Mouse (Mus musculus): ENCODE measurements around the gene Rgs11.
"Not testable (repeated sequence)": the region's sequence is repeated elsewhere in the genome, so short reads cannot be mapped to it uniquely, and the experiment has no call there.

Rgs11 gene

GRCm38 (mm10) chr17:26202737-26203136, at the start of gene Rgs11:
Gene Rgs11, plus strand, starts transcription at chr17:26202951.
- peak; percentile 66 for DNase-seq (ENCODE audit: low read depth, low spot score)

GRCm38 (mm10) chr17:26162736-26163135, 40.0 kb upstream of the Rgs11 start:
- no peak for DNase-seq (ENCODE audit: low read depth, low spot score)

- DNase-seq (ENCODE audit: low read depth, low spot score), result peak; percentile 75
Observed at GRCm38 (mm10) chr17:26168039-26168438, 34.7 kb upstream of the Rgs11 start.

- DNase-seq (ENCODE audit: low read depth, low spot score), result not testable (repeated sequence)
Observed at GRCm38 (mm10) chr17:26175248-26175647, 27.5 kb upstream of the Rgs11 start.

GRCm38 (mm10) chr17:26178611-26179010, 24.1 kb upstream of the Rgs11 start:
- DNase-seq (ENCODE audit: low read depth, low spot score), result no peak

- DNase-seq (ENCODE audit: low read depth, low spot score), result no peak
Observed at GRCm38 (mm10) chr17:26181179-26181578, 21.6 kb upstream of the Rgs11 start.

- DNase-seq (ENCODE audit: low read depth, low spot score), result no peak
Observed at GRCm38 (mm10) chr17:26187592-26187991, 15.2 kb upstream of the Rgs11 start.

GRCm38 (mm10) chr17:26188091-26188805, 14.5 kb upstream of the Rgs11 start:
- no peak for DNase-seq (ENCODE audit: low read depth, low spot score)

- peak; percentile 49 for DNase-seq (ENCODE audit: low read depth, low spot score)
Observed at GRCm38 (mm10) chr17:26191486-26191885, 11.3 kb upstream of the Rgs11 start.

GRCm38 (mm10) chr17:26192481-26193190, 10.1 kb upstream of the Rgs11 start:
- no peak for DNase-seq (ENCODE audit: low read depth, low spot score)

- no peak for DNase-seq (ENCODE audit: low read depth, low spot score)
Observed at GRCm38 (mm10) chr17:26198892-26199291, 3.9 kb upstream of the Rgs11 start, which contains the start of gene Pdia2. Gene Pdia2, minus strand, starts transcription at chr17:26199087.

GRCm38 (mm10) chr17:26200831-26201705, 1.7 kb upstream of the Rgs11 start:
- DNase-seq (ENCODE audit: low read depth, low spot score), result peak; percentile 20

- no peak for DNase-seq (ENCODE audit: low read depth, low spot score)
Observed at GRCm38 (mm10) chr17:26201998-26202397, 753 bp upstream of the Rgs11 start.

GRCm38 (mm10) chr17:26203321-26203811, 615 bp downstream of the Rgs11 start:
- peak; percentile 57 for DNase-seq (ENCODE audit: low read depth, low spot score)

- DNase-seq (ENCODE audit: low read depth, low spot score), result no peak
Observed at GRCm38 (mm10) chr17:26204766-26205165, 2.0 kb downstream of the Rgs11 start.

- DNase-seq (ENCODE audit: low read depth, low spot score), result no peak
Observed at GRCm38 (mm10) chr17:26206392-26206791, 3.6 kb downstream of the Rgs11 start.

GRCm38 (mm10) chr17:26207686-26208085, 4.9 kb downstream of the Rgs11 start, which contains the start of gene Arhgdig:
Gene Arhgdig, minus strand, starts transcription at chr17:26207786.
- DNase-seq (ENCODE audit: low read depth, low spot score), result no peak

- DNase-seq (ENCODE audit: low read depth, low spot score), result no peak
Observed at GRCm38 (mm10) chr17:26212241-26212640, 9.5 kb downstream of the Rgs11 start.

- no peak for DNase-seq (ENCODE audit: low read depth, low spot score)
Observed at GRCm38 (mm10) chr17:26212681-26213080, 9.9 kb downstream of the Rgs11 start.

- DNase-seq (ENCODE audit: low read depth, low spot score), result no peak
Observed at GRCm38 (mm10) chr17:26221508-26221907, 18.8 kb downstream of the Rgs11 start.

GRCm38 (mm10) chr17:26225150-26225549, 22.4 kb downstream of the Rgs11 start:
- DNase-seq (ENCODE audit: low read depth, low spot score), result no peak

GRCm38 (mm10) chr17:26229776-26230175, 27.0 kb downstream of the Rgs11 start:
- no peak for DNase-seq (ENCODE audit: low read depth, low spot score)

Data from CD4-positive, CD25-positive, alpha-beta regulatory T cell, adult 2 months (primary cell).